Mouse (Mus musculus) small intestine, adult 2 months (tissue): ENCODE measurements around the gene Cd47.

Source experiments
- CTCF ChIP-seq: fragments of 200-500 bp; IDR thresholded peaks from 2 replicates; pipeline ENCODE4 v1.5.1; 2012; ENCODE audit warnings: low read depth, mild to moderate bottlenecking, control low read depth, inconsistent platforms, low read length, moderate library complexity, mixed read lengths; ENCODE audit not compliant: insufficient replicate concordance, insufficient read length; ENCODE audit errors: extremely low read depth
- POLR2A ChIP-seq: fragments of 200-500 bp; IDR thresholded peaks from 2 replicates; pipeline ENCODE4 v1.6.1; 2012; ENCODE audit warnings: low read depth, mild to moderate bottlenecking, control low read depth, inconsistent platforms, low read length, moderate library complexity

DNA sequence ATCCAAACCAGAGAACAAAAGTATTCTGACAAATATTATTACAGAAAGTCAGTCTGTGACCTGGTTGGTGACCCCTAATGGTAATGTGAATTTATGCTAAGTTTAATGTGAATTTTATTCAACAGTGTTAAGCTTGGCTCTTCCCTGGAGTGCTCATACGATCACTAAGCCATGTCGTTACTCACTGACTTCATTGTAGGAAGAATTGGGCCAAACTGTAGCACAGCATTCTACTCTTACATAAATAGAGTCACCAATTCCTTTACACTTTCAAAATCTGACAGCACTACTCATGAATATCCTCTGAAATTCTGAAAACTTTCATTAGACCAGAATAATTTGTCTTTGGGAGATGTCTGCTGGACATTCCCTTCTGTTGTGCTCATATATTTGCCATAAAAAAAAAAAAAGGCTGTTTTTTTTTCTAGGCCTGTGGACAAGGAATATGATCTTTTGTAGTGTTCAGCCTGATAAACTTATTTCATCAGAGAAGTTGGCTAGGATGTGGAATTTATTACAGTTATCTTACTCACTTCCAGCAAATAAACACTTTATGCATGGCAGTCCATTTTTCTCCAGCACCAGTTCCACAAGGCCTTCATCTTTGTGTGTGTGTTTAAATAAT is 88.8 kb downstream of the Cd47 start:
- TF ChIP-seq CTCF (no peak), POLR2A (no peak)
